Mouse (Mus musculus): Measurements from ENCODE around the gene Dffa.

- TF ChIP-seq GATA1 (IDR thresholded peaks at IDR 0.05; ENCODE audit: borderline replicate concordance, low read length) (no peak), FLI1 (IDR thresholded peaks at IDR 0.05; ENCODE audit: low read length) (no peak)
Observed at GRCm38 (mm10) chr4:149091364-149091763, 12.6 kb upstream of the Dffa start.
